Mouse (Mus musculus) kidney, adult 2 months (tissue): ENCODE measurements around the gene Il24.

ENCODE experiments used
- CTCF ChIP-seq: fragments of 200-500 bp; conservative IDR thresholded peaks from 2 replicates; pipeline ENCODE4 v1.5.1; 2011; ENCODE audit warnings: low read depth, mild to moderate bottlenecking, control low read depth, low read length, moderate library complexity, mixed read lengths; ENCODE audit not compliant: insufficient read depth, insufficient read length
- POLR2A ChIP-seq: fragments of 200-500 bp; IDR thresholded peaks from one replicate; pipeline ENCODE4 v1.6.1; 2011; ENCODE audit warnings: low read depth, low read length, control low read depth

GRCm38 (mm10) chr1:130857456-130857855 is 29.8 kb downstream of the Il24 start:
- TF ChIP-seq CTCF (no peak), POLR2A (no peak)
